Comparison of ENCODE assay signal across 11 mouse cellular contexts in genomic region chr3:97634288-97634761, GRCm38 (mm10). TPM values are rescaled to one million over a fixed set of nuclear protein-coding genes. Genes with fewer than 3 reads are reported as not detected.
DNase-seq lines count a peak whose midpoint lies in the region; ATAC-seq lines count a peak whose summit lies in the region.
"Had no signal": no experiment of that assay in that cellular context is flagged by ENCODE, and none has a peak within 500 bp of the region (broad histone marks: within the 10 kb centered on the region; RNA-seq: fewer than 3 reads in every experiment).

No protein-coding gene starts in this region.

- no peaks in the 10 kb centered on the region for H3K9me3 ChIP-seq in intestine, embryonic 16.5 days (ENCODE audit: control insufficient read depth, low read length)

- no peak overlapping the region for H3K4me2 ChIP-seq in intestine, embryonic 16.5 days (ENCODE audit: low read depth, low read length)

- no peaks in the 10 kb centered on the region for H3K36me3 ChIP-seq in intestine, embryonic 16.5 days (ENCODE audit: control insufficient read depth, insufficient read depth, low read length)

- WGBS in intestine, embryonic 16.5 days = 41% methylated on average over 3 of the region's 3 CpGs

- ATAC-seq in intestine, embryonic 16.5 days = peak; percentile 73

- peak overlapping the region; percentile 18; the same call in 1 of the 2 replicates for H3K27ac ChIP-seq in intestine, embryonic 16.5 days (ENCODE audit: low read length)
- H3K27ac ChIP-seq: left cerebral cortex, adult 2 months had no signal

- no peaks in the 10 kb centered on the region for H3K27me3 ChIP-seq in intestine, embryonic 16.5 days (replicated peaks; ENCODE audit: control insufficient read depth, insufficient read depth, low read length)

- H3K4me1 ChIP-seq in intestine, embryonic 16.5 days (ENCODE audit: control insufficient read depth, insufficient read depth, low read length) = peaks cover 11% of the 10 kb centered on the region

- peak; percentile 28 for DNase-seq in adrenal gland, adult 8-10 months
- DNase-seq in adrenal gland, postnatal 4 days (ENCODE audit: low spot score in 2 of 2) = no peak
- peak; percentile 87 for DNase-seq in urinary bladder, postnatal 14 days (ENCODE audit: low spot score)
- no peak for DNase-seq in urinary bladder, adult 2 months (ENCODE audit: low spot score)
- peak; percentile 62 to 71 for DNase-seq in urinary bladder, postnatal 4 days (ENCODE audit: low spot score in 2 of 2)
- no peak for DNase-seq in ovary, adult 18-20 months (ENCODE audit: low spot score)
- no peak for DNase-seq in left cerebral cortex, adult 18-20 months (ENCODE audit: low spot score in 2 of 2)
- DNase-seq: cerebellum, postnatal 36 days; right cerebral cortex, postnatal 25 days had no signal

- H3K4me3 ChIP-seq in intestine, embryonic 16.5 days (ENCODE audit: low read length) = no peak overlapping the region
- H3K4me3 ChIP-seq: left cerebral cortex, adult 2 months had no signal

- no peak overlapping the region for H3K9ac ChIP-seq in intestine, embryonic 16.5 days (ENCODE audit: low read depth, low read length)

RNA-seq across cellular contexts. Expression of gene Fmo5, which starts 5.7 kb away (rescaled TPM):
- 10 to 100 TPM; 16.9 to 19.1 (median 17.8) TPM for total RNA-seq in adrenal gland, adult 8-10 months (2022)
- total RNA-seq in adrenal gland, postnatal 4 days (2021) = 10 to 100 TPM in 1 of 2 experiments, 1 to 10 TPM in 1; 7.1 to 14.2 TPM
- polyA plus RNA-seq in urinary bladder, adult 2 months (2012; rRNA removed) = 1,034 and 1,245 TPM in 2 replicates
- 50.4 and 57.8 TPM in 2 replicates for polyA plus RNA-seq in intestine, embryonic 16.5 days (2015; fragmentation: Nextera tagmentation; extraction: Ambion mirVana)
- 1 to 10 TPM; 4.5 to 4.8 TPM for total RNA-seq in left cerebral cortex, adult 18-20 months (2021)

RNA-seq across cellular contexts. Expression of gene Prkab2, which starts 23.7 kb away (rescaled TPM):
- 10 to 100 TPM in 2 of 4 experiments, 1 to 10 TPM in 2; 7.0 to 13.1 (median 10.2) TPM for total RNA-seq in adrenal gland, adult 8-10 months (2022)
- total RNA-seq in adrenal gland, postnatal 4 days (2021) = 1 to 10 TPM; 9.4 to 9.8 TPM
- 63.1 and 78.0 TPM in 2 replicates for polyA plus RNA-seq in urinary bladder, adult 2 months (2012; rRNA removed)
- polyA plus RNA-seq in intestine, embryonic 16.5 days (2015; fragmentation: Nextera tagmentation; extraction: Ambion mirVana) = 5.5 and 5.8 TPM in 2 replicates
- total RNA-seq in left cerebral cortex, adult 18-20 months (2021) = 10 to 100 TPM; 30.5 to 30.9 TPM

RNA-seq across cellular contexts. Expression of gene Chd1l, which starts 24.3 kb away (rescaled TPM):
- 10 to 100 TPM; 14.2 to 20.3 (median 19.3) TPM for total RNA-seq in adrenal gland, adult 8-10 months (2022)
- 10 to 100 TPM; 17.8 to 18.7 TPM for total RNA-seq in adrenal gland, postnatal 4 days (2021)
- polyA plus RNA-seq in urinary bladder, adult 2 months (2012; rRNA removed) = 27.7 and 33.0 TPM in 2 replicates
- polyA plus RNA-seq in intestine, embryonic 16.5 days (2015; fragmentation: Nextera tagmentation; extraction: Ambion mirVana) = 17.1 and 17.3 TPM in 2 replicates
- total RNA-seq in left cerebral cortex, adult 18-20 months (2021) = 1 to 10 TPM; 8.2 to 8.9 TPM

RNA-seq across cellular contexts. Expression of gene Gm17651, which starts 40.2 kb away (rescaled TPM):
- total RNA-seq in adrenal gland, adult 8-10 months (2022) = not detected
- total RNA-seq in adrenal gland, postnatal 4 days (2021) = not detected
- polyA plus RNA-seq in urinary bladder, adult 2 months (2012; rRNA removed) = not detected in 2 replicates
- polyA plus RNA-seq in intestine, embryonic 16.5 days (2015; fragmentation: Nextera tagmentation; extraction: Ambion mirVana) = not detected in 2 replicates
- not detected for total RNA-seq in left cerebral cortex, adult 18-20 months (2021)
- total RNA-seq: left cerebral cortex, adult 2 months had no signal

Comparison
In these comparisons a context has a peak if more than half of its experiments do, and no peak if none do; other contexts are left out.
1. DNase-seq: peak in adrenal gland, adult 8-10 months (single experiment), urinary bladder, postnatal 14 days (single experiment) and urinary bladder, postnatal 4 days (2 of 2); none in adrenal gland, postnatal 4 days (0 of 2), urinary bladder, adult 2 months (single experiment), ovary, adult 18-20 months (single experiment) and left cerebral cortex, adult 18-20 months (0 of 2).